Mouse (Mus musculus): Measurements from ENCODE around the gene Nlrp6.
"Not testable (repeated sequence)": the region's sequence is repeated elsewhere in the genome, so short reads cannot be mapped to it uniquely, and the experiment has no call there.

Nlrp6 gene

DNA sequence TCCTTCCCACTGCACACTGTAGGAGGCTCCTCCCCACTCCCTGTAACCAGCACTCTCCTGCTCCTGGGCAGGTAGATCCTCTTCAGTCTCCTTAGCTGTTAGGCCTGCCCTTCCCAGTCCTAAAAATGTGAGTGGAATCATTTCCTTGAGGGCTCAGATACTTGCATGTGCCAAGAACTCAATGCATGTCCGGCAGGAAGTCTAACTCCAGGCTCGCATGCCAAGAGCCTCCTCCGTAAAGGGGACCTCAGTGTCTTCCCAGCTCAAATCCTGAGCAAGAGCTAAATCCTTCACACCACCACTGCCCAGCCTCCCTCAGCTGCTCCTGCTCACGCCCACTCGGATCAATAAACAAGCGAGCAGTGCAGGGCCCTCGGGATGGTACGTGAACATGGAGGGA, 30.3 kb downstream of the Nlrp6 start:
- peak; percentile 72 for DNase-seq

DNA sequence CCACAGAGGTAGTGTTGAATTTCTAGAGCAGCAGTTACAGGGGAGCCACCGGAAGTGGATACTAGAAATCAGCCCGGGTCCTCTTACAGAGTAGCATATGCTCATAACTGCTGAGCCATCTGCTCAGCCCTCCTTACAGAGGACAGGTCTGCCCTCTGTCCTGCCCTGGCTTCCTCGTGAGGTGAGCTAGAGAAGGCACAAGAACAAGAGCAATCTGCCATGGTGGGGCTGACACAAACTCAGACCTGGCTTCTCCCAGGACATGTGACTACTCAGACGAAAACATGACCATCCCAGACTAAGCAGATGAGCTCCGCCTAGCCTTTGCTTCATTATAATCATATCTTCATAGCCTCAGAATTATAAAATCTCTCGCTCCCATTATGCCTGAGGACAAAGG, 31.1 kb downstream of the Nlrp6 start:
- DNase-seq = no peak

DNA sequence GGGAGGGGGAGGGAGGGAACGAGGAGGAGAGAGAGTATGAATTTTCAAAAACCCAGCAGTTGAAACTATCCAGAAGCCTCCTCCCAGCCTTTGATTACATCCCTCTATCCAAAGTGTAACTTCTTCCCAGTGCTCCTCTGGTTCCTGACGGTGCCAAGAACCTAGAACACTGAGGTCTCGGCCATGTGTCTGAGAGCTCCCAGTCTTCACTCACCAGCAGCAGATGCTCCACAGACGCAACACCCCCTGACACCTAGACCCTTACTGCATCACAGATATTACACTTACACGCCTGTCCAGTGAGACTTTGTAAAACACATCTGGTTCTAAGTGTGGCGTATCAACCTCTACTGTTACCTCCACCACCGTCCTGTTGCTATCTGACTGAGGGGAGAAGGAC, 31.7 kb downstream of the Nlrp6 start:
- DNase-seq = no peak

DNA sequence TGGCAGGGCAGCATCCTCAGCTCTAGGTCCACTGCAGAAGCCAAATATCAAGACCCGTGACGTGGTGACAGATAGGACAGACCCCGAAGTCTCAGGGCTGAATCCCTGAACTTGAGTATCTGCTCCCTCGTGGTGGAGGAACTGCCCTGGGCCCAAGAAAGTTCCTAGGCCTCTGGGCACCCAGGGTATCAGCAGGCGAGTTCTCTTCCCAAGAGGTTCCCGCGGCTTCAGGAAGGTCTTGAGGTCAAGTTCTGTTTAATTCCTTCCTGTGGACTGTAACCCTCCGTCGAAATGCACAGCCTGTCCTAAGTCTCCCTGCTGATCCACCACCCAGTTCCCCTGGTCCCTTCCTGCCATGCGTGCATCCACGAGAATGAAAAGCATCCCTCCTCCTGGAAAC, 32.4 kb downstream of the Nlrp6 start:
- DNase-seq = no peak

DNA sequence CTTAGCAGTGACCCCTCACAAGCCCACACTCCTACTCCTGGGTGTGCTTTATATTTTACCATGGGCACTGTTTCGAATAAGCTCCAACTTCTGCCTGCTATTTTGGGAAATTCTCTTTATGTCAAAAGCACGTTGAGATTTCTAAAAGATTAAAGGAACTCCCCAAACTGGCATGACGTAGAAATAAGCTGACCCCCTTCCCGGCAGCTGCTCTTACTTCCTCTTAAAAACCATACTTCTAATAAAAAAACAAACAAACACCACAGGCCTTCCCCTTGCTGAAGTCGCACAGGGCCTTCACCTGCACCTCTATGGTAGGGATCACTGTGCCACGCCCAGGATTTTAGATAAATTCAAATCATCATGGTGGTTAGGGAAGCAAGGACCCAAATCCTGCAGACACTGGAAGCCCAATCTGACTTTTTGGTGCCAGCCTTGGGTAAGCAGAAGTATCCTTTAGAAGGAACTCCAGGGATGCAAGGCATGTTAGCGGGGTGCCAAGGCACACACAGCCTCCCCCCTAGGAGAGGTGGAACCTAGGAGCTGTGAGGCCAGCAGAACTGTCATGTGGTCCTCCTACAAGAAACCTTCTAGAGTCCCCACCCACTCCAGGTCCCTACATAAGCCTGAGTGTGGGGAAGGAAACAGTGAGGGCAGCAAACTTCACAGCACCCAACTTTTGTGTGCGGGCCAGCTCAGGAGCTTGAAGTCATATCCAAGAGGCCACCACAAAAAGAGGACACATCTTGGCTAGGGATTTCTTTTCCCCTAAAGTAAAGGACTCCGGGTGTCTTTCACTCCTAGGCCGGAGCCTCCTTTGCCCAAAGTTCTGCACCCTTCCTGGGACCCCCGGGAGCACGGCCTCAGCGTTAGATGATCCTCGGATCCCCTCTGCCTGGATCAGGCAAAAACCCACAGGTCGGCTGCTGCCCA, 33.4 kb downstream of the Nlrp6 start:
- no peak for DNase-seq

DNA sequence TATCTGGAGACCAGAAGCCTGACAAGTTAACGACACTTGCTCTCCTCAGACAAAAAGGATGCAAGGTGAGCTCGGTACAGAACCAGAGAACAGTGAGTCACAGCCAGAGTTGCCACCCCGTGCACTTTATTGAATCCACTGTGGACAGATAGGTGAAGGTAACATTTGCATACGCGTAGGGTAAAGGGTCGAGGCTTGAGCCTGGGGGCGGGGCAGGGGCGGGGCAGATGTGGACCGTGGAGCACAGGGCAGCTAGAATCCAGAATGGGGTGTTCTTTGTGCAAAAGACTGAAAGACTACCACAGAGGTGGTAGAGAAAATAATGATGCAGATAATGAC, 34.0 kb downstream of the Nlrp6 start:
- no peak for DNase-seq

DNA sequence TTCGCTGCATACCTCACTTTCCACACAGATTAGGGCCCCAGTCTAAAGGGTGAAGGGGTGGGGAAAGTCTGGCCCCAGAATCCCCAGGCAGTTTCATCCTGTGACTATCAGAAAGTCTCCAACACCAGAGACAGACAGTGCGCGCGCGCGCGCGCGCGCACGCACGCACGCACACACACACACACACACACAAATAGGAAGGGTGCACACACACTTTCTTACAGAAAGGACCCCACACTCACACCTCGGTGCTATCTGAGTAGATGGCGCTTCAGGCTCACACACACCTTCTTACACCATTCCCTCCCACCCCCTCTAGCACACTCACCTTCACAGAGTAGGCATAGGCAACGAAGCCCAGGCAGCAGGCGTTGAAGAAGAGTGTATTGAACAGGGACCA, 34.6 kb downstream of the Nlrp6 start:
- no peak for DNase-seq

DNA sequence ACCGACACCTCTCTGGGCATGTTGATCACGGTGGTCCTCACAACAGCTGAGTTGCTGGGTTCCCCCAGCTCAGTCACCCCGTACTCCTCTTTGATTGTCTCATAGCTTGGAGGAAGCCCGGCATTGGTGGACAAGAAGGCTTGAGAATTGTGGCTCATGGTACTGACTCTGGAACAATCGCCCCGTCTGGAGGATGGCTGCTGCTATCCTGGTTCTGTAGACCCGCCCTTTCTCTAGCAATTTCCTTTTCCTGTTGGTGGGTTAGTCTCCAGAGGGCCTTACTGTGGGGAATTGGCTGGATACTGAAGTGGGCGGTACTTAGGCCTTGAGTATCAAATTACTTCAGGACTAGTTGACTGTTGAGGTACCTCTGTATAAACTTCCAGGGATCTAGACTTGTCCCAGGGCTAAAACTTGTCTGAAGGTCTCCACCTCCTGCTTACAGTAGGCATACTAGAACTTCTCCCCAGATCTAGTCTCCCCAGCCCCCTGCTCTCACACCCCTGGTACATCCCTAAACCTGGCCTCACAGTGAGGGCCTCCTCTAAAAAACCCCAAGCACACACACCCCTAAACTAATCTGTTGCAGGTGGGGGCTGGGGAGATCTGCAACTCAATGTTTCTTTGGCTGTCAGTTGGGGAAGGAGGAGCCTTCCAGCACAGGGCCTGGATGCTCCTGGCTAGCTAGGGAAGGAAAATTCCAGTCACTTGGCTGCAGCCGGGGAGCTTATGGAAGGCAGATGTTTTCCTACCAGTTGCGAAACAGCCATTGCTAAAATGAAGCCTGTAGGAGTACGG, 35.3 kb downstream of the Nlrp6 start, which contains the start of the genes Gm45717 and Ifitm2:
Gm45717 (minus strand) TSS at position 180 of the 798 bp plus-strand sequence.
Ifitm2 (minus strand) TSS at position 230 of the 798 bp plus-strand sequence.
- DNase-seq = peak; percentile 96

DNA sequence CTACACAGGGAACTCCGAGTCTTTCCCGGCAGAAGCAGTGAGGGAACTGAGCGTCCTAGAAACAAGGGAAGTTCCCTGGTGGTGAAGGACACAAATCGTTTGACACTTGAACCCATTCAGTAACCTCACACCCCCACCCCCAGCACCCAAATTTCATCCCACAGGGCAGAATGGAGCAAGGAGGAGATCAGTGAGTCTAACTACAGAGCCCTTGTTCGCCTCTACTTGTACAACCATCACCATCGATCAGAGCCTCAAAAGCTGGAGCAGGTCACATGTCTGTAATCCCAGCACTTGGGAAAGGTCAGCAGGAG, 35.8 kb downstream of the Nlrp6 start:
- no peak for DNase-seq

DNA sequence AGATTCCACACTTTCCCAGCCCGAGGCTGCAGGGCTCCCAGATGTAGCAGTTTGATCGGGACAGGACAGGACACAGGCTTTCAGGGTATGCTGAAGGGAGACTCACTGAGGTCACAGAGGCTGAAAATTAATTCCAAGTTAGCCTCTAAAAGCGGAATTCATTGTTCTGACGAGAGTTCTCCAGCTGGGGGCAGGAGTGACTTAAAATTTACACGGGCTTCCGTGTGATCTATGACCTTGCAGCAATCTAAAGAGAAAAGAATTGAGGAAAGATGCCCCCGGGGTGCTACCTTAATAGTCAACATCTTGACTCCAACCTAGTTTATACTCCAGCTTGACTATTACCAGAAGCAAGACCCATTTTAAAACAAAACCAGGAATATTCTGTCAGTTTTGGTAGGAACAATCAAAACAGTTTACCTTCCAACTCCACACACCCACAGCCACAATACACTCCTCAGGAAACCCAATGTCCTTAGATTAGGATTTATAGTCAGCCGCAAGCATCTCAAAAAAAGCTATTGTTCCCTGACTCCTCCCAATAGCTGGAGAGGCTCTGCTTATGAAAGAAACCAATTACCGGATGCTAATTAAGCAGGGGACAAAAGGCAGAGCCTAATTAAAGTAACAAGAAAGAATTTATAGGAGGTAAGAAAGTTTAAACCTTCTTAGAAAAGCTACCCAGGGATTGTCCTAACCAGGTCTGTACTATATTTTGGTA, 38.6 kb downstream of the Nlrp6 start:
- DNase-seq = peak; percentile 72

DNA sequence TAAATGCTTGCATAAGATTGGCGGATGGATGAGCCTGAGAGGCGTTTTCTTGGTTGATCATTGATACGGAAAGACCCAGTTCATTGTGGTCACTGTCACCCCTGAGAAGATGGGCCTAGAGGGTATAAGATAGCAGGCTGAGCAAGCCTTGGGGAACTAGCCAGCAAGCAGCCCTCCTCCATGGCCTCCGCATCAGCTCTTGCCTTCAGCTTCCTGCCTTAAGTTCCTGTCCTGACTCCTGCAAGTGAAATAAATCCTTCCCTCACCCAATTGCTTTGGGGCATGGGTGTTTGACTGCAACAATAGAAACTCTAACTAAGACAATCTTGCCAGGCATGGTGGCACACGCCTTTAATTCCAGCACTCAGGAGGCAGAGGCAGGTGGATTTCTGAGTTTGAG, 39.3 kb downstream of the Nlrp6 start:
- DNase-seq = no peak

DNA sequence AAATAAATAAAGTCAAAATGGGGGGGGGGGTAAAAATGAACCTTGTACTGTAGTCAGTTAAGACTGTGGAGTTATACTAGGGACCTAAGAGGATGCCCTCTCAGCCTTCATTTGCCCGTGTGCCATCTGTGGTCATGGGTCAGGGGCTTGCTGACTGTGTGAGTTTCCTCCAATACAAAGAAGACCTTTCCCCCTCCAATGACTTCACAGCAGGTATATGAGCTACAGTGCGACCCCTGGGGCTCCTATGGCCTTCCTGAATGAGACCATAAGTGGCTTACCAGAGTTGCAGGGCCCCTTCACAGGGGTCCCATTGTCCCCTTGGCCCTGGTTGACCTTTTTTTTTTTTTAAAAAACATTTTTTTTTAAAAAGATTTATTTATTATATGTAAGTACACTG, 40.7 kb downstream of the Nlrp6 start:
- no peak for DNase-seq

DNA sequence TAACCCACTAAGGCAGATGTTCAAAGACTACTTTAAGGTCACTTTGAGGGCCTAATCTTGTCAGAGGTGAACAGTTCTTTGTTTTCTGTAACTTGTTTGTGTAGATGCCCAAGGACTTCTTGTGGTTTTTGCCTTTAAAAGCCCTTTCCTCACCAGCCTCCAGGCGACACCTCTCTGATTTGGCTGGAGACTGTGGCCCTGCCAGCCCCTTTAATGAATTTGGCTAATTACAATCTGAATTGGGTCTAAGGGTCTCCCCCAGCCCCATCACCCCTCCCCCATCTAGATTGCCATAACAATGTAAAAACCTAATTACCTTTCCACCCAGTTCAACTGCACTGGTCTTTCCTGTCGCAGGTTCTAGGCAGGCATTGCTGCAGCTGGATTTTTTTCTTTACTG, 42.0 kb downstream of the Nlrp6 start:
- DNase-seq = no peak

DNA sequence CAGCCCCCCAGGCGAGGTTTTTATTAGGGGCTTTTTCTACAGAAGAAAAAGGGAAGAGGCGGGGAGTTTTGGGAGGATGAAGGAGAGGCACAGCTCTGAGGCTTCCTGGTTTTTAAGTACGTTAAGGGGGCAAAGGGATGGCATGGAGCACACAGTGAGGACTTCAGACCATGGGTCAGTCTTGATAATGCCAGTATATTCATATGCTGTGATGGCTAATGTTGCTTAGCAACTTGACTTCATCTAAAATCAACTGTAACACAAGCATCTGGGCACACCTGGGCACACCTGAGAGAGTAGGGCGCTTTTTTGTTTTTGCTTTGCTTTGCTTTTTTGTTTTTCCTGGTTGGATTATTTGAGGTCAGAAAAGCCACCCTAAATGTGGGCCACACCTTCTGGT, 46.2 kb downstream of the Nlrp6 start, which contains the start of gene Ifitm1:
Ifitm1 (plus strand) TSS at position 301 of the 400 bp plus-strand sequence.
- DNase-seq = no peak

DNA sequence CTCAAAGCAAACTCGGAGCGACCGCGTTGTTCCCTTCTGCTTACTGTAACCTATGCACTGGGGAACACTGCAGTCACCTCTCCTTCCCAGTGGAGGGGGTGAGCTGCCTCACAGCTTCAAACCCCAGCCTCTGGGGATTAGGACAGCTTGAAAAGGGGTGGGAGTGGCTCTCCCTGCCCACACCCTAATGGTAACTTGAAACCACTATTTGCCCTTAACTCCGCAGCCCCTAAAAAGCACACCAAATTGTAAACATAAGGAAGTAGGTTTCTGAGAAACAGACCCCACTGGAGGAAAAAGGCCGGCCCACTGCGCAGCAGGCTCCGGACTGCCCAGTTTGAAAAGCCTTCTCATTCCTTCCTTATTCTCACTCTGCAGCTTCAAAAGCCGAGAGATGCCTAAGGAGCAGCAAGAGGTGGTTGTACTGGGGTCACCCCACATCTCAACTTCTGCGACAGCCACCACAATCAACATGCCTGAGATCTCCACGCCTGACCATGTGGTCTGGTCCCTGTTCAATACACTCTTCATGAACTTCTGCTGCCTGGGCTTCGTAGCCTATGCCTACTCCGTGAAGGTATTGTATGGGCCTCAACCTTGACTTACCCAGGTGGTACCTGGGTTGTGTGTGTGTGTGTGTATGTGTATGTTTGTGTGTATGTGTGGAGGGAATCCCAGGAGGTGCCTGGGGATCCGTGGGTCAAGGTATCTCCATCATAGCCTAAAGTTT, 47.3 kb downstream of the Nlrp6 start:
- no peak for DNase-seq

DNA sequence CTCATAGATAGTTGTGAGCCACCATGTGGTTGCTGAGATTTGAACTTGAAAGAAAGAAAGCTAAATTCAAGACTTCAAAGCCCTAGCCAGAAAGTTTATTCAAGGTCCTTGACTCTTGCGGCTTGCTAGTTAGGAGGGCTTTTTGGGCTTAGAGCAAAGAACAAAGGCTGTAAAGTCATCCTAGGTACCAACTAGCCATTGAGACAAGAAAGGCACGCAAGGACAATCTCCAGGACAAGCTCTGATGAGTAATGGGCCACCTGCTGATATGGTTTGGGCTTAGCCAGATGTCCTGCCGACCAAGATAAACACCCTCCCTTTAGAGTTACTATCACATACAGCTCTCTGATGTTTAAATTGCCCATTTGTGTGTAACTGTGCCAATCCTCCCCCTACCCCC, 48.0 kb downstream of the Nlrp6 start:
- DNase-seq = not testable (repeated sequence)

DNA sequence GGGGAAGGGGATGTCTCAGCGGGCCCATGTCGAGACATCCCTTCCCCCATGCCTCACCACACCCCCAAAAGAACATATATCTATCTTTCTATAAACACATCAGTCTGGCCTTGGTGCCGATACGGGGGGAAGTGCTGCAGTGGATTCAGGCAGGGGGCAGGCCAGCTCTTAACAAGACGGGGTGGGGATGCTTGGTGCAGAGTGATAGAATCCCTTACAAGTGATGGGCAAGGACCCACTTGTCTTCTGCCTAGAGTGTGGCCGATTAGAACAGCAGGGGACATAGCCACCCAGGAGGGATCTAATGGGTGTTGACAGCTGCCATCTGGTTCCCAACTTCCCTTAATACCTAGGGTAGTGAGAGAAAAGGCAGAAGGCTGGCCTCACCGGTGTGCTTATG, 50.2 kb downstream of the Nlrp6 start:
- DNase-seq = no peak

DNA sequence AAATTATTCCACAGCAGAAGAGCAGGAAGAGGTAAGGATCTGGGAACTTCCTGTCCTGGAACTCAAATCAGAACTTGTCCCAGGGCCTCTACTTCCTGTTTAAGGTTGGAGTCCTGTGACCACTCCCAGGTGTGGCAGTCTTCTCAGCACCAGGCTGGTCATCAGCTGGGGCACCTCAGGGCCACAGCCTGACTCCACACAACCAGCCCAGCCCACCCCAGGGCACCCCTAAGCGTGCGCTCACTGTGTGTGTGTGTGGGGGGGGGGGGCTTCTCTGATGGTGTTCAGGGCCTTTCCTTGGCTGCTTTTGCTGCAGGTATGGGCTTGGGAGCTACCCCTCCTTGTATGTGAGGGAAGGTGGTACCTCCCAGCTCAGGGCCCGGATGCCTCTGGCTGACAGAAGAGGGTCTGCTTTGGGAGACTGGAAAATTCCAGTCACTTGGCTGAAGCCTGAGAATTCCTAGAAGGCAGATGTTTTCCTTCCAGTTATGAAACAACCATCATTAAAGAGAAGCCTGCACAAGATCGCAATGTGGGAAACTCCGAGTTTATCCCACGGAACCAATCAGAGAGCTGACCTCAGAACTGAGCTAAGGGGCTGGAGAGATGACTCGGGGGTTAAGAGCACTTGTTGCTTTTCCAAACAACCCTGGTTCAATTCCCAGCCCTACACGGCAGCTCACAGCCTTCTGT, 50.9 kb downstream of the Nlrp6 start:
- peak; percentile 60 for DNase-seq

DNA sequence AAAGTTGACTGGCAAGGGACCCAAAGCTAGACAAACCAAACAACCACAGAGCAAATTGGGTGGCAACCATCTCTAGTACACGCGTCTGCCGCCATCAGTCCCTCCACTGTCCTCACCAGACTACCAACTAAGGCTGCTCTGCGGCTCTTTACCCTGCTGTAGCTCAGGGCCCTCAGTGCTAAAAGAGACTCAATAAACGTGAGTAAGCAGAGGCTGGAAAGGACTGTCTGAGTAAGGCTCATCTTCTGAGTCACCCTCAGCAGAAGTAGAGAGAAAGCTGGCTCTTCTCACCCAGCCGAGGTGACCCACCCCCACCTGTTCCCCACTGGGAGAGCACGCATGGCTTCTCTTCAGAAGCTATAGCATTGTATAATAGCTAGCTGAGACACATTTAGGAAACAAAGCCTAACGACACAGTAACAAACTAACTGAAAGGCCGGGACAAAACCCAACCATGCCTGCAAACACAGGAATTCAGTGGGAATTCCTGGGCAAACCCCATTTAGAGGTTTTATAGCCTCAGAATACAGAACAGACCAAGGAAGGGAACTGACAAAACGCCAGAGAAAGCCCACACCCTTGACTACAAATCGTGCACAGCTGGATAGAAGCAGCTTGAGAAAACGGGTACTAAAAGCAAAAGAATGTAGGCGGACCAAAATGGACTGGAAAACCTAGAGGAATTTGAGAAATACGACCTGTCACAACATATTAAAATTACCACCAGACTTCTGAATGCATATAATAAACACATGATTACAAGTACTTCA, 52.9 kb downstream of the Nlrp6 start:
- DNase-seq = no peak

DNA sequence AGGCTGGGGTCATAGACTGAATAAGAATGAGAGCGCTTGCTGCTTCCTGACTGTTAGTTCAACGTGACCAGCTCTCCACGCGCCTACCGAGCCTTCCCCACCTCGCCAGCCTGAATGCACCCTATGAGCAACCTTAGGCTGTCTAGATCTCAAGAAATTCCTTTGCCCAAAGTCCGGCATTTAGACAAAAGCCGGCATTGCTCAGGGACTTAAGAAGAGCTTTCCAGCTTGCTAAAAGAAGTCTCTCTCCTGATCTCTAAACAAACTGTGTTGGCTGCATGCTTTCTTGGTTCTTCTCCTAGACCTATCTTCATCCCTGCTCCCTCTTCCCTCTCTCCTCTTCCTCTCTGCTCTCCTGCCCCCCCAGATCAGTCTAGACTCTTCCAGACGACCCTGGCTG, 54.2 kb downstream of the Nlrp6 start:
- no peak for DNase-seq

DNA sequence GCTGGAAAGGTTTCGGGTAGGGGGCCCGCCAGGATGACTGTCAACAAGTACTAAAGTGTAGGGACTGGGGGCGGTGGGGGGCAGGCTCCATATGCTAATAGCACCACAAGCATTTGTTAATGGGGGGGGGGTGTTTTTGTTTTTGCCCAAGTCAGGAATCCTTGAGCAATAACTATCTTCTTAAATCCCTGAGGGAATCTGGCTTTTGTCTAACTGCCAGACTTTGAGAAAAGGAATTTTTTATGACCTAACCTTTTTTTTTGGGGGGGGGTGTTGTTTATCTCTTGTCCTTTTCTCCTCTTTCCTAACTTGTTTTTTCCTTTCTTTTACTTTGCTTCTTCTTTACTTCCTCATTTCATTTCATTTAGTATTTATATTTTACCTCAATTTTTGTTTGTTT, 54.8 kb downstream of the Nlrp6 start:
- DNase-seq = no peak
